Mouse (Mus musculus): Measurements from ENCODE around the gene Foxp1. TPM values are rescaled to one million over a fixed set of nuclear protein-coding genes. Genes with fewer than 3 reads are reported as not detected.

Gene Foxp1
- polyA plus RNA-seq, 1 experiment, result 17.7 TPM

GRCm38 (mm10) chr6:99285026-99285425 is 237.5 kb downstream of the Foxp1 start:
- Histone ChIP-seq H3K4me3 (no peak overlapping the region), H3K79me2 (ENCODE audit: control insufficient read depth, insufficient read depth) (no peaks in the 10 kb centered on the region), H3ac (ENCODE audit: control insufficient read depth, insufficient read length) (no peak overlapping the region), H3K27me3 (ENCODE audit: control insufficient read depth, insufficient read depth, insufficient read length) (no peaks in the 10 kb centered on the region), H3K36me3 (ENCODE audit: control insufficient read depth, insufficient read depth) (no peaks in the 10 kb centered on the region), H3K4me2 (ENCODE audit: low read depth) (no peak overlapping the region)
- TF ChIP-seq MYOG (IDR thresholded peaks at IDR 0.05; ENCODE audit: control insufficient read depth in 1 of 3, insufficient read depth in 1 of 3, insufficient read length in 2 of 3, low read depth in 2 of 3) (no peak), TCF3 (IDR thresholded peaks at IDR 0.05; ENCODE audit: insufficient read length, low read depth) (no peak), SRF (IDR thresholded peaks at IDR 0.05; ENCODE audit: control insufficient read depth, insufficient read length, low read depth) (no peak), TCF12 (IDR thresholded peaks at IDR 0.05; ENCODE audit: insufficient read depth, poor library complexity, severe bottlenecking) (no peak), E2F4 (IDR thresholded peaks at IDR 0.05; ENCODE audit: insufficient read depth) (no peak), REST (IDR thresholded peaks at IDR 0.05; ENCODE audit: insufficient read depth, insufficient read length) (no peak), POLR2AphosphoS2 (IDR thresholded peaks at IDR 0.05; ENCODE audit: insufficient read length, low read depth) (no peak), POLR2A (IDR thresholded peaks at IDR 0.05; ENCODE audit: insufficient read length, low read depth) (no peak), CEBPB (IDR thresholded peaks at IDR 0.05; ENCODE audit: insufficient read depth, poor library complexity, severe bottlenecking) (no peak), USF1 (IDR thresholded peaks at IDR 0.05; ENCODE audit: low read depth) (no peak), MAX (IDR thresholded peaks at IDR 0.05; ENCODE audit: low read depth) (no peak), MYOD1 (IDR thresholded peaks at IDR 0.05; ENCODE audit: control insufficient read depth in 1 of 3, insufficient read length in 2 of 3, low read depth in 2 of 3) (no peak)

- H3ac ChIP-seq (ENCODE audit: control insufficient read depth, insufficient read length), result no peak overlapping the region
- TF ChIP-seq MYOD1 (IDR thresholded peaks at IDR 0.05; ENCODE audit: control insufficient read depth in 1 of 3, insufficient read length in 2 of 3, low read depth in 2 of 3) (no peak), MYOG (IDR thresholded peaks at IDR 0.05; ENCODE audit: control insufficient read depth in 1 of 3, insufficient read depth in 1 of 3, insufficient read length in 2 of 3, low read depth in 2 of 3) (no peak), E2F4 (IDR thresholded peaks at IDR 0.05; ENCODE audit: insufficient read depth) (no peak), REST (IDR thresholded peaks at IDR 0.05; ENCODE audit: insufficient read depth, insufficient read length) (no peak), CEBPB (IDR thresholded peaks at IDR 0.05; ENCODE audit: insufficient read depth, poor library complexity, severe bottlenecking) (no peak), TCF3 (IDR thresholded peaks at IDR 0.05; ENCODE audit: insufficient read length, low read depth) (no peak), USF1 (IDR thresholded peaks at IDR 0.05; ENCODE audit: low read depth) (no peak), TCF12 (IDR thresholded peaks at IDR 0.05; ENCODE audit: insufficient read depth, poor library complexity, severe bottlenecking) (no peak), SRF (IDR thresholded peaks at IDR 0.05; ENCODE audit: control insufficient read depth, insufficient read length, low read depth) (no peak), MAX (IDR thresholded peaks at IDR 0.05; ENCODE audit: low read depth) (no peak), POLR2AphosphoS2 (IDR thresholded peaks at IDR 0.05; ENCODE audit: insufficient read length, low read depth) (no peak), POLR2A (IDR thresholded peaks at IDR 0.05; ENCODE audit: insufficient read length, low read depth) (no peak)
- no peak overlapping the region for H3K4me2 ChIP-seq (ENCODE audit: low read depth)
- H3K4me3 ChIP-seq, result no peak overlapping the region
- H3K27me3 ChIP-seq (ENCODE audit: control insufficient read depth, insufficient read depth, insufficient read length), result no peaks in the 10 kb centered on the region
- no peaks in the 10 kb centered on the region for H3K36me3 ChIP-seq (ENCODE audit: control insufficient read depth, insufficient read depth)
- H3K79me2 ChIP-seq (ENCODE audit: control insufficient read depth, insufficient read depth), result no peaks in the 10 kb centered on the region
Measured at GRCm38 (mm10) chr6:99284019-99284418, 238.5 kb downstream of the Foxp1 start.

- H3K79me2 ChIP-seq (ENCODE audit: control insufficient read depth, insufficient read depth), result no peaks in the 10 kb centered on the region
- TF ChIP-seq POLR2AphosphoS2 (IDR thresholded peaks at IDR 0.05; ENCODE audit: insufficient read length, low read depth) (no peak), REST (IDR thresholded peaks at IDR 0.05; ENCODE audit: insufficient read depth, insufficient read length) (no peak), MAX (IDR thresholded peaks at IDR 0.05; ENCODE audit: low read depth) (no peak), TCF3 (IDR thresholded peaks at IDR 0.05; ENCODE audit: insufficient read length, low read depth) (no peak), TCF12 (IDR thresholded peaks at IDR 0.05; ENCODE audit: insufficient read depth, poor library complexity, severe bottlenecking) (no peak), MYOG (IDR thresholded peaks at IDR 0.05; ENCODE audit: control insufficient read depth in 1 of 3, insufficient read depth in 1 of 3, insufficient read length in 2 of 3, low read depth in 2 of 3) (no peak), SRF (IDR thresholded peaks at IDR 0.05; ENCODE audit: control insufficient read depth, insufficient read length, low read depth) (no peak), USF1 (IDR thresholded peaks at IDR 0.05; ENCODE audit: low read depth) (no peak), CEBPB (IDR thresholded peaks at IDR 0.05; ENCODE audit: insufficient read depth, poor library complexity, severe bottlenecking) (no peak), MYOD1 (IDR thresholded peaks at IDR 0.05; ENCODE audit: control insufficient read depth in 1 of 3, insufficient read length in 2 of 3, low read depth in 2 of 3) (no peak), E2F4 (IDR thresholded peaks at IDR 0.05; ENCODE audit: insufficient read depth) (no peak), POLR2A (IDR thresholded peaks at IDR 0.05; ENCODE audit: insufficient read length, low read depth) (no peak)
- H3K36me3 ChIP-seq (ENCODE audit: control insufficient read depth, insufficient read depth), result no peaks in the 10 kb centered on the region
- no peak overlapping the region for H3ac ChIP-seq (ENCODE audit: control insufficient read depth, insufficient read length)
- no peak overlapping the region for H3K4me3 ChIP-seq
- H3K27me3 ChIP-seq (ENCODE audit: control insufficient read depth, insufficient read depth, insufficient read length), result no peaks in the 10 kb centered on the region
- no peak overlapping the region for H3K4me2 ChIP-seq (ENCODE audit: low read depth)
Measured at GRCm38 (mm10) chr6:99282866-99283657, 239.5 kb downstream of the Foxp1 start.

- no peak for TF ChIP-seq MAX (IDR thresholded peaks at IDR 0.05; ENCODE audit: low read depth)
- no peak for TF ChIP-seq TCF12 (IDR thresholded peaks at IDR 0.05; ENCODE audit: insufficient read depth, poor library complexity, severe bottlenecking)
- TF ChIP-seq CEBPB (IDR thresholded peaks at IDR 0.05; ENCODE audit: insufficient read depth, poor library complexity, severe bottlenecking), result no peak
- no peak for TF ChIP-seq MYOD1 (IDR thresholded peaks at IDR 0.05; ENCODE audit: control insufficient read depth in 1 of 3, insufficient read length in 2 of 3, low read depth in 2 of 3)
- no peak for TF ChIP-seq POLR2AphosphoS2 (IDR thresholded peaks at IDR 0.05; ENCODE audit: insufficient read length, low read depth)
- no peak for TF ChIP-seq REST (IDR thresholded peaks at IDR 0.05; ENCODE audit: insufficient read depth, insufficient read length)
- TF ChIP-seq POLR2A (IDR thresholded peaks at IDR 0.05; ENCODE audit: insufficient read length, low read depth), result no peak
- TF ChIP-seq E2F4 (IDR thresholded peaks at IDR 0.05; ENCODE audit: insufficient read depth), result no peak
- no peaks in the 10 kb centered on the region for H3K27me3 ChIP-seq (ENCODE audit: control insufficient read depth, insufficient read depth, insufficient read length)
- no peak overlapping the region for H3K4me2 ChIP-seq (ENCODE audit: low read depth)
- H3K79me2 ChIP-seq (ENCODE audit: control insufficient read depth, insufficient read depth), result no peaks in the 10 kb centered on the region
- H3K4me3 ChIP-seq, result no peak overlapping the region
- no peaks in the 10 kb centered on the region for H3K36me3 ChIP-seq (ENCODE audit: control insufficient read depth, insufficient read depth)
- no peak overlapping the region for H3ac ChIP-seq (ENCODE audit: control insufficient read depth, insufficient read length)
Measured at GRCm38 (mm10) chr6:99281433-99281832, 241.1 kb downstream of the Foxp1 start.
